Mouse (Mus musculus) intestine, postnatal 0 days (tissue): ENCODE measurements at regions not wholly inside any gene's neighbourhood (a gene's known extent, or its start where the extent isn't known, plus 50 kb on each side); places are given as distances from the start of the nearest gene placed in this dataset. TPM values are rescaled to one million over a fixed set of nuclear protein-coding genes. Genes with fewer than 3 reads are reported as not detected.

Experiments used
- ATAC-seq: fragments of 200-750 bp; cut with Nextera tagmentation; 2 replicates; pipeline ENCODE4 v1.8.0; 2017; ENCODE audit warnings: mild to moderate bottlenecking, moderate TSS enrichment, moderate library complexity
- H3K27ac ChIP-seq: fragments of 300-500 bp; sonication (generic); 2 replicates; pipeline ENCODE4 v1.5.1; 2014; ENCODE audit warnings: mild to moderate bottlenecking, low read depth, low read length, moderate library complexity
- H3K27me3 ChIP-seq: fragments of 300-500 bp; sonication (generic); replicated peaks from 2 replicates; pipeline ENCODE4 v1.6.1; 2014; ENCODE audit warnings: low read length, mixed read lengths; ENCODE audit not compliant: control insufficient read depth, insufficient read depth
- H3K36me3 ChIP-seq: fragments of 300-500 bp; sonication (generic); 2 replicates; pipeline ENCODE4 v1.6.1; 2014; ENCODE audit warnings: mild to moderate bottlenecking, moderate library complexity; ENCODE audit not compliant: control insufficient read depth, insufficient read depth
- H3K4me1 ChIP-seq: fragments of 300-500 bp; sonication (generic); replicated peaks from 2 replicates; pipeline ENCODE4 v1.6.1; 2014; ENCODE audit warnings: antibody characterized with exemption, low read length, mixed read lengths; ENCODE audit not compliant: control insufficient read depth, insufficient read depth
- H3K4me2 ChIP-seq: fragments of 300-500 bp; sonication (generic); replicated peaks from 2 replicates; pipeline ENCODE4 v1.6.1; 2014; ENCODE audit warnings: low read depth, mild to moderate bottlenecking, moderate library complexity
- H3K4me3 ChIP-seq: fragments of 300-500 bp; sonication (generic); 2 replicates; pipeline ENCODE4 v1.5.1; 2014; ENCODE audit warnings: low read depth, low read length
- H3K9ac ChIP-seq: fragments of 300-500 bp; sonication (generic); 2 replicates; pipeline ENCODE4 v1.6.1; 2014; ENCODE audit warnings: mild to moderate bottlenecking, low read depth, low read length
- H3K9me3 ChIP-seq: fragments of 300-500 bp; sonication (generic); 2 replicates; pipeline ENCODE4 v1.6.1; 2016; ENCODE audit warnings: mixed run types; ENCODE audit not compliant: control insufficient read depth
- CTCF ChIP-seq: sonication (generic); IDR thresholded peaks from 2 replicates; pipeline ENCODE4 v1.5.1; 2016; ENCODE audit warnings: low read depth, mild to moderate bottlenecking, control low read depth, antibody characterized with exemption, moderate library complexity
- WGBS: fragments of 180-500 bp; shearing (Covaris S2); extraction: QIAGEN DNeasy Blood & Tissue Kit; methylation state at CpG from one replicate; pipeline ENCODE4 v1.1.7; 2014; 5-methylcytosine and 5-hydroxymethylcytosine counted together
- microRNA-seq: library from miRNA; unstranded; fragments of <30 nt; microRNA quantifications from one replicate; pipeline ENCODE4, GENCODE M21; 2016

DNA sequence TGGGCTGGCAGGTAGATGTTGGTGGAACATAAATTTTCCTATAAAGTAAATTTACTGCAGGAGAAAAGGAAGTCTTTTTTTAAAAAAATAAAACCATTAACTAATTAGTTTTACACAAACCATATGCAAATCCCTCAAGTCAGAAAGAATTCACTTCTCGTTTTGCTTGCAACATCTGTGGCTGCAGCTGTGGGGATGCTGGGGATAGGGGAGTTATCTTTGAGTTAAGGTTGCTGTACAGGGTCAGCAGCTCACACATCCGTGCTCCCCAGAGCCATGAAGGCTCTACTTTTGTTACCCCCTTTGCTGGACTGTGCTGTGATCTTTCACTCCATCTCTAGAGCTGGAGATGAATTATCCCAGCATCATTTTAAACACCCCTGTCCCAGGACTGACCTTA, 54.4 kb upstream of the Tnp1 start:
- no peak for ATAC-seq
- no peaks in the 10 kb centered on the region for H3K9me3 ChIP-seq
- H3K27ac ChIP-seq, result no peak overlapping the region
- no peaks in the 10 kb centered on the region for H3K4me1 ChIP-seq
- H3K9ac ChIP-seq, result no peak overlapping the region
- H3K27me3 ChIP-seq, result no peaks in the 10 kb centered on the region
- H3K36me3 ChIP-seq, result no peaks in the 10 kb centered on the region
- no peak overlapping the region for H3K4me2 ChIP-seq
- no peak for TF ChIP-seq CTCF
- 58% methylated on average over 2 of the region's 2 CpGs for WGBS
- no peak overlapping the region for H3K4me3 ChIP-seq

Small RNA genes in the stretch of these regions (microRNA-seq; reads per million reads assigned to microRNA genes)
- gene Mir6351, result not detected
